Mouse (Mus musculus) ES-E14 (cell line): Measurements from ENCODE around the gene Spg20. TPM values are rescaled to one million over a fixed set of nuclear protein-coding genes. Genes with fewer than 3 reads are reported as not detected.

Experiments
- DNase-seq: peaks from one replicate; pipeline ENCODE4 v3.0.0-alpha.2; 2013; ENCODE audit warnings: low read depth, low spot score
- H3K27ac ChIP-seq: 2 replicates; pipeline ENCODE4 v1.5.1; 2012; ENCODE audit warnings: low read depth, mild to moderate bottlenecking, low read length, moderate library complexity, mixed read lengths; ENCODE audit not compliant: poor library complexity, insufficient read depth, severe bottlenecking
- H3K36me3 ChIP-seq: 2 replicates; pipeline ENCODE4 v1.6.1; 2012; ENCODE audit warnings: mild to moderate bottlenecking, low read length, moderate library complexity, mixed read lengths; ENCODE audit not compliant: control insufficient read depth, poor library complexity, insufficient read depth, severe bottlenecking
- H3K4me1 ChIP-seq, 2 experiments: fragments of 150-350 bp in 1 of 2; sonication (generic) in 1 of 2; 2 replicates each; pipeline ENCODE4 v1.6.1; 2012; ENCODE audit warnings: low read length in 2 of 2, mild to moderate bottlenecking in 1 of 2, mixed read lengths in 1 of 2; ENCODE audit not compliant: control insufficient read depth in 2 of 2, insufficient read depth in 2 of 2, poor library complexity in 1 of 2
- H3K4me3 ChIP-seq, 2 experiments: fragments of 150-350 bp in 1 of 2; sonication (generic) in 1 of 2; 2 replicates each; pipeline ENCODE4 v1.5.1; 2012; ENCODE audit warnings: low read length in 2 of 2, low read depth in 1 of 2, mild to moderate bottlenecking in 1 of 2, mixed read lengths in 1 of 2; ENCODE audit not compliant: insufficient read depth in 1 of 2, poor library complexity in 1 of 2, severe bottlenecking in 1 of 2
- H3K9ac ChIP-seq: 2 replicates; pipeline ENCODE4 v1.6.1; 2012; ENCODE audit warnings: low read depth, mild to moderate bottlenecking, low read length, mixed read lengths; ENCODE audit not compliant: poor library complexity, insufficient read depth, severe bottlenecking
- H3K9me3 ChIP-seq: fragments of 150-350 bp; sonication (generic); 2 replicates; pipeline ENCODE4 v1.6.1; 2012; ENCODE audit warnings: low read depth, mild to moderate bottlenecking, low read length; ENCODE audit not compliant: control insufficient read depth, insufficient read depth
- CHD2 ChIP-seq: IDR thresholded peaks from 2 replicates; pipeline ENCODE4 v1.6.1; 2014; ENCODE audit warnings: mild to moderate bottlenecking, low read depth, low read length, inconsistent platforms
- HCFC1 ChIP-seq: IDR thresholded peaks from 2 replicates; pipeline ENCODE4 v1.6.1; 2012; ENCODE audit warnings: low read length, inconsistent platforms, borderline replicate concordance; ENCODE audit not compliant: insufficient read depth
- MAFK ChIP-seq: IDR thresholded peaks from 2 replicates; pipeline ENCODE4 v1.6.1; 2014; ENCODE audit warnings: mild to moderate bottlenecking, low read depth, low read length, inconsistent platforms; ENCODE audit not compliant: insufficient read depth
- ZC3H11A ChIP-seq: IDR thresholded peaks from 2 replicates; pipeline ENCODE4 v1.6.1; 2012; ENCODE audit warnings: low read depth, mild to moderate bottlenecking, inconsistent platforms, low read length, borderline replicate concordance
- ZNF384 ChIP-seq: IDR thresholded peaks from 2 replicates; pipeline ENCODE4 v1.6.1; 2012; ENCODE audit warnings: low read depth, low read length, inconsistent platforms
- in situ Hi-C, 2 experiments: fragments of 600-800 bp; cut with MboI; formaldehyde crosslinking; loops; one replicate each; pipeline ENCODE4 v1.15.1; 2025; ENCODE audit warnings: low sequenced_read_pairs in 2 of 2, inconsistent platforms in 1 of 2; ENCODE audit not compliant: unreplicated experiment in 2 of 2
- total RNA-seq: library from RNA; depleted of rRNA; stranded (reverse); fragments of 300-350 nt; gene quantifications from 2 replicates; pipeline ENCODE4 v1.2.3, GENCODE M21; 2012

The Spg20 gene
- total RNA-seq, 1 experiment: 12.8 TPM

DNA sequence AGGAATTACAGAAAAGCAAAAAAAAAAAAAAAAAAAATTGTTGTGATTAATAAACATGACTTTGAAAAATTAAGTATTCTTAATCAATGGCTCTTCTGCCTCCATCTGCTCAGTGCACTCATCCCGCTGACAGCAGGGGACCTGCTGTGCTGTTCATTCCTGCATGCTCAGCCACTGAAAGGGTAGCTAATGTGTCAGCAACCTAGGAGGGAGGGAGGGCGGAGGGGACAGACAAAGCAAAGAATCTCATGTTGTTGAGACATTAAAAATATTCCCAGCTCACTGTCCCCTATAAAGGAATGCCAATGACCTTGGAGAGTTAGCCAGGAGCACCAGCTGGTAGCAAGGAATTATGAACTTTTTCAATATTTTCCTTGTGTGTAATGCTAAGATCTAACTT lies 13.9 kb upstream of the Spg20 start:
- in situ Hi-C loops: no loop called here
- no peaks in the 10 kb centered on the region for H3K36me3 ChIP-seq
- TF ChIP-seq ZNF384 (no peak), HCFC1 (no peak), MAFK (no peak), CHD2 (no peak), ZC3H11A (no peak)
- H3K9me3 ChIP-seq: no peaks in the 10 kb centered on the region
- H3K27ac ChIP-seq: no peak overlapping the region
- H3K4me3 ChIP-seq: no peak overlapping the region
- DNase-seq: no peak
- H3K4me1 ChIP-seq: peaks cover 0 to 3% of the 10 kb centered on the region in 2 experiments; a peak in 1 of 4 replicates
- no peak overlapping the region for H3K9ac ChIP-seq

DNA sequence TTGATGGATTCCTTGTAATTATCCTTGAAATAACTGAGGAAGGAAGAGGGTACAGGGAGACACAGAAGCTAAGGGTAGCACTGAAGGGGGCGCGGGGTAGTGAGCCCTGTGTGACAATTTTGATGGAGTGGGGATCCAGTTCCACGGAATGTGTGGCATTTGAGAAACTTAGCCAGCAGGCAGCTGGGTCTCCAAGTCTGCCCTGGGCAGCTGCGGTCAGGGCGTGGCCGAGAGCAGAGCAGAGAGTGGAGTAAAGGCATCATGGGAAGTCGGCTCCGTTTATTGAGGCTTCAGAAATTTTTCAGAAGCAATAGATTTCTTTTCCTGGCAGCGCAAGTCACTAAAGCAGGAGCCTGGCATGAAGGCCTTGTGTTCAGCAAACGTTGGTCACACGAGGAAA lies 12.9 kb upstream of the Spg20 start:
- H3K36me3 ChIP-seq: no peaks in the 10 kb centered on the region
- H3K9me3 ChIP-seq: no peaks in the 10 kb centered on the region
- TF ChIP-seq ZC3H11A (no peak), ZNF384 (no peak), CHD2 (no peak)
- no peak overlapping the region for H3K27ac ChIP-seq
- DNase-seq: no peak
- no peak overlapping the region for H3K4me3 ChIP-seq
- in situ Hi-C loops: no loop called here
- H3K9ac ChIP-seq: no peak overlapping the region
- H3K4me1 ChIP-seq: peaks cover 0 to 3% of the 10 kb centered on the region in 2 experiments; a peak in 1 of 4 replicates

DNA sequence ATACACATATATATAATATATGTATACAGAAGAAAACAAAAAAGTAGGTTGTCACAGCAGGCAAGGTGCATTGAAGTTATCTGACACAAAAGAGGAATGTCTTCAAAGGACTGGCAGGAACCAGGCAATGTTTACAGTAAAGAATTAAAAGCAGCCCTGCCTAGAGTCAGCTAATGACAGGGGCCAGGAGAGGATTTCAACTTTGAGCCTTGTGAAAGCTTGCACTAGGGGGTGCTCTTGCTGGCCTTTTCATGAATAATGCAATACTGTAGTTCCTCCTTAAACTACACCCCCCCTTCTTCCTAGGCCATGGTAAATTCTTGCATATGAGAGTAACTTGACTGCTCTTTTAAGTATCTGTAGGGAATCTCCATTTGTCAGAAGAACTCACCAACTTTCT lies 10.8 kb upstream of the Spg20 start:
- TF ChIP-seq HCFC1: no peak
- TF ChIP-seq ZC3H11A: no peak
- no peak for TF ChIP-seq CHD2
- TF ChIP-seq MAFK: no peak
- no peak for TF ChIP-seq ZNF384
- no peak overlapping the region for H3K27ac ChIP-seq
- H3K4me1 ChIP-seq: peaks cover 0 to 3% of the 10 kb centered on the region in 2 experiments; a peak in 1 of 4 replicates
- H3K9me3 ChIP-seq: no peaks in the 10 kb centered on the region
- H3K36me3 ChIP-seq: no peaks in the 10 kb centered on the region
- H3K9ac ChIP-seq: no peak overlapping the region
- no peak for DNase-seq
- no peak overlapping the region for H3K4me3 ChIP-seq
- in situ Hi-C loops: no loop called here

GRCm38 (mm10) chr3:55105372-55106023 lies 6.4 kb upstream of the Spg20 start:
- Histone ChIP-seq H3K36me3 (no peaks in the 10 kb centered on the region), H3K4me1 (no peaks in the 10 kb centered on the region), H3K4me3 (no peak overlapping the region), H3K9ac (no peak overlapping the region), H3K27ac (no peak overlapping the region), H3K9me3 (no peaks in the 10 kb centered on the region)
- DNase-seq: no peak
- in situ Hi-C loops: no loop called here
- TF ChIP-seq ZC3H11A (no peak), HCFC1 (no peak), CHD2 (no peak), MAFK (no peak), ZNF384 (no peak)

DNA sequence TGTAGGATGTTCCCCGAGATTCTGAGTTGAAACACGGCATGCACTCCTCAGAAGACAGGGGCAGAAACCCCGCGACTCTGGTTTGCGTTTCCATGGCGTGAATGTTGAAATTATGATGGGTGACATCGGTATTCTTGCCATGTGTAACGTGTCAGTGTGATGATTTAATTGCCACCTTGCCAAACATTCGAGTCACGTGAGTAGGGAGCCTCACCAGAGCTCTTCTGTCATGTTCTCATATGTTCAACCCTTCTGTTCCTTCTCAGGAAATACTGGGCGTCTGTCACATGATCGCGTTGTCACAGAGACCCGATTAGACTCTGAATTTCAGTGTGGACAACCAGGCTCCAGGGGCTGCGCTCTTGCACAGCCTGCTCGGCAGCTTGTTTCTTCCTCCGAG lies 5.9 kb upstream of the Spg20 start:
- Histone ChIP-seq H3K4me1 (no peaks in the 10 kb centered on the region), H3K9me3 (no peaks in the 10 kb centered on the region), H3K9ac (no peak overlapping the region), H3K36me3 (no peaks in the 10 kb centered on the region), H3K27ac (no peak overlapping the region), H3K4me3 (no peak overlapping the region)
- TF ChIP-seq HCFC1: no peak
- no peak for DNase-seq
- in situ Hi-C loops: no loop called here
